Mouse (Mus musculus): ENCODE results near the gene Gm5483. TPM values are rescaled to one million over a fixed set of nuclear protein-coding genes. Genes with fewer than 3 reads are reported as not detected.

Gm5483 gene
- polyA plus RNA-seq (2015; fragmentation: Illumina TruSeq; extraction: RNeasy Lipid Tissue Mini Kit (QIAGEN cat#74804); ENCODE audit: insufficient read depth, low replicate concordance), result 4.9 TPM

GRCm38 (mm10) chr16:36183912-36184311, at the start of gene Gm5483:
Gene Gm5483 (plus strand): TSS chr16:36184212.

DNA sequence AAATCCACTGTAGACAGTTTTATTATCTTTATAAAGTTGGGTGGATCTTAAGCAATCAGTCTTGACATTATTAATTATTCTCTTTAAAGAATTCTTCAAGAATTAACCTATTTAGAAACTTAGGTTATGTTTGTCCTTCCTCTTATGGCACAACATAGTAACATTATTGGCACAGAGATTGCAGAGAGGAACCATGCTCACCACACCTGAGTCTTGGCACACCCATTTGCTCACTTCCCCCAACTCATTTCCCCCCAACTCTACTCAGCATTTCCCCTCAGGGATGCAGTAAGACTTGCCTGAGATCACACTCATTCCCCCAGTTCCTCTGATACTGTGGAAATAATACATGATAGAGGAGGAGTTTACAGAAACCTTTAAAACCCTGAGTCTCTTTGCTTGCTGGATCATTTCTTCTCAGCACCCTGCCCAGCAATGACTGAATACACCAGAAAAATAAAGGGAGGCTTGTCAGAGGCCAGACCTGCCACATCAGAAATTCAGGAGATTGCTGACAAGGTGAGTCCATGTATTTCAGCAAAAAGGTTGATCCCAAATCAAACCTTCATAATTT, 27.5 kb upstream of the Gm5483 start, which contains the start of gene Stfa2l1:
Stfa2l1 (plus strand) TSS at position 410 of the 574 bp plus-strand sequence.

DNA sequence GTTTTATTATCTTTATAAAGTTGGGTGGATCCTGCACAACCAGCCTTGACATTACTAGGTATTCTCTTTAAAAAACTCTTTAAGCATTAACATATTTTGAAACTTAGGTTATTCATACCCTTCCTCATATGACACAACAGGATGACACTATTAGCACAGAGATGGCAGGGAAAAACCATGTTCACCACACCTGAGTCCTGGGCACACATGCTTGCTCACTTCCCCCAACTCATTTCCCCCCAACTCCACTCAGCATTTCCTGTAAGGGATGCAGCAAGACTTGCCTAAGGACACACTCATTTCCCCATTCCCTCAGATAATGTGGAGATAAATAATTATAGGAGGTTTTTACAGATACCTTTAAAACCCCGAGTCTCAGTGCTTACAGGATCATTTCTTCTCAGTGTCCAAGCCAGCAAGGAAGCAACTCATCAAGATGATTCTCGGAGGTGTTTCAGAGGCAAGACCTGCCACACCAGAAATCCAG, 26.0 kb downstream of the Gm5483 start, which contains the start of gene Gm5416:
Gm5416 (plus strand) TSS at position 437 of the 487 bp plus-strand sequence.

DNA sequence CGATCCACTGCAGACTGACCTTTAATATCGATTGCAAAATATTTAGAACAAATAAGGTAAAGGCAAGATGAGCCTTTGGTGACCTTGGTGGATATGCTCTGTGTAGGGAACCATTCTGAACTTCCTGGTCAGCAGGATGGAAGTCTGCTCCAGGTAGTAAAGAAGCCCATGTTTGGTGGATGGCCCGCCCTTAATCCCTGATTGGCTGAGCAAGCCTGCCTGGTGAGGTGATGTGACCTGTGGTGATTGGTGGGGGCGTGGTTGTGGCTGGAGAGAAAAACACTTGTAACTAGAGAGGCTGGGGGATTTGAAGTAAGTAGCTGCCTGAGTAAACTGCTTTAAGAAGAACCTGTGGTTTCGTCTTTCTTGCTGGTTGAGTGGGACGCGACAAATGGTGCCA, 37.2 kb downstream of the Gm5483 start, which contains the start of gene 2010005H15Rik:
2010005H15Rik (plus strand) TSS at position 301 of the 400 bp plus-strand sequence.

Other genes starting within 250 kb of the Gm5483 start
- 77.4 TPM for gene Parp9, start 245.7 kb upstream of the Gm5483 start, polyA plus RNA-seq (2015; fragmentation: Illumina TruSeq; extraction: RNeasy Lipid Tissue Mini Kit (QIAGEN cat#74804); ENCODE audit: insufficient read depth, low replicate concordance)
- gene Dtx3l, start 245.1 kb upstream of the Gm5483 start, polyA plus RNA-seq (2015; fragmentation: Illumina TruSeq; extraction: RNeasy Lipid Tissue Mini Kit (QIAGEN cat#74804); ENCODE audit: insufficient read depth, low replicate concordance), result 53.0 TPM
- gene Kpna1, start 205.5 kb upstream of the Gm5483 start, polyA plus RNA-seq (2015; fragmentation: Illumina TruSeq; extraction: RNeasy Lipid Tissue Mini Kit (QIAGEN cat#74804); ENCODE audit: insufficient read depth, low replicate concordance), result 58.3 TPM
- 21.8 TPM for gene Wdr5b, start 143.0 kb upstream of the Gm5483 start, polyA plus RNA-seq (2015; fragmentation: Illumina TruSeq; extraction: RNeasy Lipid Tissue Mini Kit (QIAGEN cat#74804); ENCODE audit: insufficient read depth, low replicate concordance)
- gene Fam162a, start 112.6 kb upstream of the Gm5483 start, polyA plus RNA-seq (2015; fragmentation: Illumina TruSeq; extraction: RNeasy Lipid Tissue Mini Kit (QIAGEN cat#74804); ENCODE audit: insufficient read depth, low replicate concordance), result 80.0 TPM
- gene Ccdc58, start 112.5 kb upstream of the Gm5483 start, polyA plus RNA-seq (2015; fragmentation: Illumina TruSeq; extraction: RNeasy Lipid Tissue Mini Kit (QIAGEN cat#74804); ENCODE audit: insufficient read depth, low replicate concordance), result 51.2 TPM
- gene Csta1, start 53.0 kb upstream of the Gm5483 start, polyA plus RNA-seq (2015; fragmentation: Illumina TruSeq; extraction: RNeasy Lipid Tissue Mini Kit (QIAGEN cat#74804); ENCODE audit: insufficient read depth, low replicate concordance), result not detected
- gene Stfa2l1, start 27.4 kb upstream of the Gm5483 start, polyA plus RNA-seq (2015; fragmentation: Illumina TruSeq; extraction: RNeasy Lipid Tissue Mini Kit (QIAGEN cat#74804); ENCODE audit: insufficient read depth, low replicate concordance), result 12.8 TPM
- not detected for gene Gm5416, start 26.2 kb downstream of the Gm5483 start, polyA plus RNA-seq (2015; fragmentation: Illumina TruSeq; extraction: RNeasy Lipid Tissue Mini Kit (QIAGEN cat#74804); ENCODE audit: insufficient read depth, low replicate concordance)
- gene 2010005H15Rik, start 37.3 kb downstream of the Gm5483 start, polyA plus RNA-seq (2015; fragmentation: Illumina TruSeq; extraction: RNeasy Lipid Tissue Mini Kit (QIAGEN cat#74804); ENCODE audit: insufficient read depth, low replicate concordance), result not detected
- gene Stfa1, start 92.7 kb downstream of the Gm5483 start, polyA plus RNA-seq (2015; fragmentation: Illumina TruSeq; extraction: RNeasy Lipid Tissue Mini Kit (QIAGEN cat#74804); ENCODE audit: insufficient read depth, low replicate concordance), result 0.48 TPM
- not detected for gene BC117090, start 150.1 kb downstream of the Gm5483 start, polyA plus RNA-seq (2015; fragmentation: Illumina TruSeq; extraction: RNeasy Lipid Tissue Mini Kit (QIAGEN cat#74804); ENCODE audit: insufficient read depth, low replicate concordance)
- gene BC100530, start 183.5 kb downstream of the Gm5483 start, polyA plus RNA-seq (2015; fragmentation: Illumina TruSeq; extraction: RNeasy Lipid Tissue Mini Kit (QIAGEN cat#74804); ENCODE audit: insufficient read depth, low replicate concordance), result not detected
- not detected for gene Stfa2, start 224.2 kb downstream of the Gm5483 start, polyA plus RNA-seq (2015; fragmentation: Illumina TruSeq; extraction: RNeasy Lipid Tissue Mini Kit (QIAGEN cat#74804); ENCODE audit: insufficient read depth, low replicate concordance)

Measured in spleen, adult 10 weeks (tissue).